Mouse (Mus musculus): Measurements from ENCODE around the gene Dgkg. TPM values are rescaled to one million over a fixed set of nuclear protein-coding genes. Genes with fewer than 3 reads are reported as not detected.
A peak's percentile ranks its signal among the peaks of the same experiment; 100 is the strongest.

The Dgkg gene
- polyA plus RNA-seq, 1 experiment from 2014 or later, result 0.12 TPM

DNA sequence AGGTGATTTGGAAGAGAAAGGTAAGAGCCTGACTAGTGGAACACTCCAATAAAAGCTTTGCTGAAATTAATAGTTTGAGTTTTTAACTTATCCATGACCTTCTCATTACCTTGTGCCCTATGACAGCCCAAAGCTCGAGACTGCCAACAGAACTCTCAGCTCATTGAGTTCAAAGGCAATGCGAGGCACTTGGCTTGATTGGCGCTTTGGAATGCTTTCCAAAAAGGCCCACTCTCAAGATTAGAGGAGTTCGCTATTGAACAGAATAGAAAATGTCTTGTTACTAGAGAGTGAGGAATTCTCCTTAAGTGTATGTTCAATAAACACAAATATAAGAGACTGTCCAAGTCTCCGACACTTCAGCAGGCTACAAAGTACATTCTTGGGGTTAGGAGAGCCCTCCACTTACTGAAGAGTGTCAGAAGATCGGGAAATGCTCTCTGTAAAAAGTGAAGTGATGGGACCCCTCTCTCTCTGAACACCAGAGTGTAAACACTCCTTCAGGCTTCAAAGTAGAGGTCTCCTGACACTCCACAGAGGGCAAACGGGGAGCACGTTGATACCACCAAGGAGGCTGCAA lies 120.3 kb downstream of the Dgkg start:
- Histone ChIP-seq H3K27me3 (ENCODE audit: control insufficient read depth, insufficient read depth, low read length) (no peaks in the 10 kb centered on the region), H3K4me1 (replicated peaks; ENCODE audit: control insufficient read depth, insufficient read depth, low read length) (no peaks in the 10 kb centered on the region), H3K27ac (ENCODE audit: low read depth, low read length) (no peak overlapping the region), H3K4me2 (replicated peaks; ENCODE audit: low read depth, low read length) (no peak overlapping the region), H3K9ac (ENCODE audit: low read depth, low read length) (no peak overlapping the region), H3K4me3 (ENCODE audit: low read depth, low read length) (no peak overlapping the region), H3K36me3 (ENCODE audit: control insufficient read depth, insufficient read depth, low read length) (no peaks in the 10 kb centered on the region), H3K9me3 (ENCODE audit: control insufficient read depth, low read length) (no peaks in the 10 kb centered on the region)
- ATAC-seq (ENCODE audit: low FRiP score) (no peak), DNase-seq (ENCODE audit: low spot score) (no peak)
- 85% methylated on average over 8 of the region's 8 CpGs for WGBS

DNA sequence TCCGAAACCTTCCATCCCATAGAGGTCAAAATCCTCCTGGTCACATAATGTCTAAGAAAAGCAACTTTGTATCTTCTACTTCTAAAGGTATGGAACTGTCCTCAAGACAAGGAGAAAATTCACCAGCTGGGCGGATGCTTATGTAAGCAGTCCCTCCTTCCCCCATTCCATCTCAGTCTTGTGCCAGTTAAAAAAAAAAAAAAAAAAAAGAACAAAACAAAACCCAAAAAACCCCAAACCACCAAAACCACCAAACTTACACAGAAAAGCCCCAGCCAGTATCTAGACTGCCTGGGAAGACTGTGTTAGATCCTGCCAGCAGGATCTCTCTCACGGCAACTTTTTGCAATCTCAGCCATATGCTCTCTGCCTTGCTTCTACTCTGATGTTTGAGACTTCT lies 123.9 kb downstream of the Dgkg start:
- Histone ChIP-seq H3K9me3 (ENCODE audit: control insufficient read depth, low read length) (no peaks in the 10 kb centered on the region), H3K4me1 (replicated peaks; ENCODE audit: control insufficient read depth, insufficient read depth, low read length) (no peaks in the 10 kb centered on the region), H3K27me3 (ENCODE audit: control insufficient read depth, insufficient read depth, low read length) (no peaks in the 10 kb centered on the region), H3K27ac (ENCODE audit: low read depth, low read length) (no peak overlapping the region), H3K9ac (ENCODE audit: low read depth, low read length) (no peak overlapping the region), H3K36me3 (ENCODE audit: control insufficient read depth, insufficient read depth, low read length) (no peaks in the 10 kb centered on the region), H3K4me2 (replicated peaks; ENCODE audit: low read depth, low read length) (no peak overlapping the region), H3K4me3 (ENCODE audit: low read depth, low read length) (no peak overlapping the region)
- ATAC-seq (ENCODE audit: low FRiP score), result no peak
- DNase-seq (ENCODE audit: low spot score), result no peak
- WGBS, result 71% methylated on average over 3 of the region's 3 CpGs

DNA sequence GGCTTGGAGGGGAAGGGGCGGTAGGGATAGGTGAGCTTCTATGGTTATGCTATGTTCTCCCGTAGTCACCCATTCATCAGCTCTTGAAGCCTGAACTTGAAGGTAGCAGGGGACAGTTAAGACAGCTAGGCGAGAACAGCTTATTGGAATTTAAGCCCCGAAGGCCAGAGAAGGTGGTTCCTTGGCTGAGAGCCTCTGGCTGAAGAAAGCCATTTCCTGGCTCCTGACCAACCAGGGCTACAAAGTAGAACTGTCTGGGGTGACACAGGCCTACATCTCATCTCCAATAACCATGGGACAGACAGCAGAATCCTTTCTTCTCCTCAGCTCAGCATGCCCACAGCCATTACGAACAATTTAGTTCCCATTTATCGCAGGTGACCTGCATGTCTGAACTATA lies 125.2 kb downstream of the Dgkg start:
- DNase-seq (ENCODE audit: low spot score) (no peak), ATAC-seq (ENCODE audit: low FRiP score) (no peak)
- Histone ChIP-seq H3K27me3 (ENCODE audit: control insufficient read depth, insufficient read depth, low read length) (no peaks in the 10 kb centered on the region), H3K36me3 (ENCODE audit: control insufficient read depth, insufficient read depth, low read length) (no peaks in the 10 kb centered on the region), H3K9ac (ENCODE audit: low read depth, low read length) (no peak overlapping the region), H3K4me3 (ENCODE audit: low read depth, low read length) (no peak overlapping the region), H3K4me1 (replicated peaks; ENCODE audit: control insufficient read depth, insufficient read depth, low read length) (no peaks in the 10 kb centered on the region), H3K4me2 (replicated peaks; ENCODE audit: low read depth, low read length) (no peak overlapping the region), H3K9me3 (ENCODE audit: control insufficient read depth, low read length) (no peaks in the 10 kb centered on the region), H3K27ac (ENCODE audit: low read depth, low read length) (no peak overlapping the region)
- 92% methylated on average over 6 of the region's 6 CpGs for WGBS

DNA sequence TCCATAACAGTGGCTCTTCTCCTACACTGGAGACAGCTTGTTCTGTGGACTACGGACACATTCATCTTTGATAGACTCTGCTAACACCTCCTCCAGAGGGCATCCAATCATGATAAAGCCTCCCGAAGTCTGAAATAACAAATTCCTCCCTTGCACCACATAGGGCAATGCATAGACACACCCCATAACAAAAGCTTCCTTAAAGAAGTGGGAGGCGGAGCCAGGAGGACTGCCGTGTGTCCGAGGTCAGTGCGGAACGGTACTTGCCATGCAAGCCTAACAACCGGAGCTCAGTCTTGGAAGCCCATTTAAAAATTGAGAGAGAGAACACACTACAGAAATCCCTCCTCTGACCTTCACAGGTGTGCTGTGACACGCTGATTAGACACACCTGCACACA lies 126.0 kb downstream of the Dgkg start:
- Histone ChIP-seq H3K4me2 (replicated peaks; ENCODE audit: low read depth, low read length) (no peak overlapping the region), H3K4me3 (ENCODE audit: low read depth, low read length) (no peak overlapping the region), H3K27ac (ENCODE audit: low read depth, low read length) (no peak overlapping the region), H3K27me3 (ENCODE audit: control insufficient read depth, insufficient read depth, low read length) (no peaks in the 10 kb centered on the region), H3K36me3 (ENCODE audit: control insufficient read depth, insufficient read depth, low read length) (no peaks in the 10 kb centered on the region), H3K4me1 (replicated peaks; ENCODE audit: control insufficient read depth, insufficient read depth, low read length) (no peaks in the 10 kb centered on the region), H3K9ac (ENCODE audit: low read depth, low read length) (no peak overlapping the region), H3K9me3 (ENCODE audit: control insufficient read depth, low read length) (no peaks in the 10 kb centered on the region)
- no peak for ATAC-seq (ENCODE audit: low FRiP score)
- no peak for DNase-seq (ENCODE audit: low spot score)
- 83% methylated on average over 9 of the region's 9 CpGs for WGBS

DNA sequence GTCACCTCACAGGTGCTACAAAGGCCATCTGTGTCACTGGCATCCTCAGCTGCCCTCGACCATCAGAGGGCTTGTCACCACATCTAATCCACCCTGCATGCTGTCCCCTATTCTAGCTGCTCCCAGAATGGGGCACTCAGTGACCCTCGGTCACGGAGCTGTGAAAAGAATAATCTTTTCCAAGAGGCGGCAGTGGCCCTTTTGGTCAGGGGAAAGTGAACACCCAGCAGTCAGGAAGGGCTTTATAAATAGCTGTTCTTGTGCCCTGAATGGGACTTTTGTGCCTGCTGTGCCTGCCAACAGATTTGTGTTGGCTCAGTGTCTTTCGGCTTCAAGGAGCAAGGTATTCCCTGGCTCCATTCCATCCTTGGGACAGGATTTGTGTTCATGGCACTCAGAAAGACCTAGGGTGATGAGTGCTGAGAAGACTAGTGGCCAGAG lies 129.5 kb downstream of the Dgkg start:
- Histone ChIP-seq H3K4me2 (replicated peaks; ENCODE audit: low read depth, low read length) (no peak overlapping the region), H3K9me3 (ENCODE audit: control insufficient read depth, low read length) (no peaks in the 10 kb centered on the region), H3K4me1 (replicated peaks; ENCODE audit: control insufficient read depth, insufficient read depth, low read length) (no peaks in the 10 kb centered on the region), H3K4me3 (ENCODE audit: low read depth, low read length) (no peak overlapping the region), H3K27ac (ENCODE audit: low read depth, low read length) (no peak overlapping the region), H3K9ac (ENCODE audit: low read depth, low read length) (no peak overlapping the region), H3K27me3 (ENCODE audit: control insufficient read depth, insufficient read depth, low read length) (no peaks in the 10 kb centered on the region), H3K36me3 (ENCODE audit: control insufficient read depth, insufficient read depth, low read length) (no peaks in the 10 kb centered on the region)
- WGBS, result 41% methylated on average over 5 of the region's 5 CpGs
- no peak for ATAC-seq (ENCODE audit: low FRiP score)
- no peak for DNase-seq (ENCODE audit: low spot score)

DNA sequence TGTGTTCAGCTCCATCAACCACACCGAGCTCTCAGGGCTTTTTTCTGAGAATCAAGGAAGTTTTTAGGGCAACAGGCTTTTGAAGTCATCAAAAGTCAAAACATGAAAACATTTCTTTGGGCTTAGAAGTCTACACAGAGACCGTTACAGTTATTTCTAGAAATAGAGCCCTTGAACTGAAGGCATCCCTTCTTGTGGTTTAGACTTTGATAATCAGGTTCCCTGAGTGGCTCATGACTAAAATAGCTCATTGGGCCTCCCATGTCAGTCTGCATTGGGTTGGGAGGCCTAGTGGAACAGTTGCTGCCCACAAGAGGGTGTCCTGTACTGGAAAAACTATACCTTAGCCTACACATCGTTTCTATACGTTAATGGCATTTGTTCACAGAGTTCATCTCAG lies 130.6 kb downstream of the Dgkg start:
- Histone ChIP-seq H3K9me3 (ENCODE audit: control insufficient read depth, low read length) (no peaks in the 10 kb centered on the region), H3K4me3 (ENCODE audit: low read depth, low read length) (no peak overlapping the region), H3K4me2 (replicated peaks; ENCODE audit: low read depth, low read length) (no peak overlapping the region), H3K36me3 (ENCODE audit: control insufficient read depth, insufficient read depth, low read length) (no peaks in the 10 kb centered on the region), H3K27me3 (ENCODE audit: control insufficient read depth, insufficient read depth, low read length) (no peaks in the 10 kb centered on the region), H3K9ac (ENCODE audit: low read depth, low read length) (no peak overlapping the region), H3K27ac (ENCODE audit: low read depth, low read length) (no peak overlapping the region), H3K4me1 (replicated peaks; ENCODE audit: control insufficient read depth, insufficient read depth, low read length) (no peaks in the 10 kb centered on the region)
- no peak for ATAC-seq (ENCODE audit: low FRiP score)
- 90% methylated on average over 4 of the region's 4 CpGs for WGBS
- DNase-seq (ENCODE audit: low spot score), result no peak

DNA sequence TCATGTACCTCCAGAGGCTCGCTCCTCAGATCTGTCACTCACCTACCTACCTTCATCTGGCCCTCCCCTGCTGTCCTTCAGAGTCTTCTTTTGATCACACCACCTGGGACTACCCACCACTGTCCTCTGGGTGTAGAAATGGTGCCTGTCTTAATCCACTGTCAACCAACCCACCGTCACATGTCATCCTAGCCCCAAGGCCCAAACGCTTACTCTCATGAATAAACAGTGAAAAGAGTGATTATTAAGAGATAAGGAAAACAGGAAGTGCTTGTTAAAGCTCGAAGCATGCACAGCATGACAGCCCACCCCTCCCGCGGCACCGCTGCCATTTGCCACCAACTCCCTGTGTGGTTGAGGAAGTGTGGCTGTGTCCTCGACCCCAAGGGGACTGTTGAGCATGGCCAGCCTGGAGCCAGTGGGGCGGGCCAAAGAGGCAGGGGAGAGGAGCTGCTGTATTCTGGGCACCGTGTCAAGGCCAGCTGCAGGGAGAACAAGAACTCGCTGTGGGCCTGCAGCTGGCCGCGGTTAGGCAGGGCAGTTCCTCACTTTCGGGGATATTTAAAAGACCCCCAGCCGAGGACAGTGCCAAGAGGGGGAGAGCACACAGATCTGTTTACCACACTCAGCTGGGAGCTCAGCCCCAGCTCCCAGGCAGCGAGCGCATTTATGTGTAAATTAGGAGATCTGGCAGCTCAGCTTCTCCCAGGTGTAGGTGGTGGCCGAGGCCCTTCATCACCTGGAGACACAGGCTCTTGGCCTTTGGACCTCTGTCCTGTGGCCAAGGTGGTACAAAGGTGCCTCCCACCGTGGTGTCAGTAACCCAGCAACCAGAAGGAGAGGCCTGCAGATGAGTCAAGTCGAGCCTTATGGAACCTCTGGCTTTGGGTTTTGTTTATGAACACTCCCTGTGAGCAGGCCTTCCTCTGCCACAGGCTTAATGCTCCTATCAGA lies 139.3 kb downstream of the Dgkg start:
- H3K9me3 ChIP-seq (ENCODE audit: control insufficient read depth, low read length), result no peaks in the 10 kb centered on the region
- H3K4me2 ChIP-seq (replicated peaks; ENCODE audit: low read depth, low read length), result no peak overlapping the region; the same call in 1 of the 2 replicates
- no peak overlapping the region for H3K27ac ChIP-seq (ENCODE audit: low read depth, low read length)
- WGBS, result 15% methylated on average over 20 of the region's 20 CpGs
- H3K4me3 ChIP-seq (ENCODE audit: low read depth, low read length), result no peak overlapping the region
- H3K36me3 ChIP-seq (ENCODE audit: control insufficient read depth, insufficient read depth, low read length), result no peaks in the 10 kb centered on the region
- 0 out of 2 replicates have a peak, but pooled peaks cover 2% of the 10 kb centered on the region for H3K4me1 ChIP-seq (replicated peaks; ENCODE audit: control insufficient read depth, insufficient read depth, low read length)
- H3K9ac ChIP-seq (ENCODE audit: low read depth, low read length), result no peak overlapping the region
- peak; percentile 22; the same call in 1 of the 2 replicates for ATAC-seq (ENCODE audit: low FRiP score)
- DNase-seq (ENCODE audit: low spot score), result peak; percentile 11
- no peaks in the 10 kb centered on the region for H3K27me3 ChIP-seq (ENCODE audit: control insufficient read depth, insufficient read depth, low read length)

DNA sequence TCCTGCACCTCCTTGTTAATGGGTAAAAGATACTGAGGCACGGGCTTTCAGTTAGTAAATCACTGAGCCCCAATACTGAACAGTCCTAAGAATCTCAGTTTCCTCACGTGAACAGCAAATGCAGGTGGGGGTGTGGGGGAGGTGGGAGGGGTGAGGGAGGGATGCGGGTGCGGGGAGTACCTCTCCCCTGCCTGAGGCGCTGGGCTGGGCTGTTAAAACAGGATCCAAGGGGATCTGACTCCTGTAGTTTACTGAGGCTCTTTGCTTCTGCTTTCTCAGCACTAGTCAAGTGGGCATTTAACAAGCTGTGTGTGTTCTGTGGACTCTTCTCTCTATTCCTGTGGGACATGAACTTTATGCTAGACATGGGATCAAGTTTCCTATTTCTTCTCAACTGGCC lies 141.5 kb downstream of the Dgkg start:
- H3K27me3 ChIP-seq (ENCODE audit: control insufficient read depth, insufficient read depth, low read length), result no peaks in the 10 kb centered on the region
- no peaks in the 10 kb centered on the region for H3K9me3 ChIP-seq (ENCODE audit: control insufficient read depth, low read length)
- no peak overlapping the region for H3K27ac ChIP-seq (ENCODE audit: low read depth, low read length)
- no peak for DNase-seq (ENCODE audit: low spot score)
- no peak overlapping the region for H3K9ac ChIP-seq (ENCODE audit: low read depth, low read length)
- ATAC-seq (ENCODE audit: low FRiP score), result no peak
- no peak overlapping the region for H3K4me2 ChIP-seq (replicated peaks; ENCODE audit: low read depth, low read length)
- no peaks in the 10 kb centered on the region for H3K36me3 ChIP-seq (ENCODE audit: control insufficient read depth, insufficient read depth, low read length)
- 0 out of 2 replicates have a peak, but pooled peaks cover 2% of the 10 kb centered on the region for H3K4me1 ChIP-seq (replicated peaks; ENCODE audit: control insufficient read depth, insufficient read depth, low read length)
- H3K4me3 ChIP-seq (ENCODE audit: low read depth, low read length), result no peak overlapping the region
- WGBS, result 43% methylated on average over 5 of the region's 5 CpGs
